Mouse (Mus musculus): ENCODE results near the gene Sdsl.
A peak's percentile ranks its signal among the peaks of the same experiment; 100 is the strongest.

Sdsl gene

GRCm38 (mm10) chr5:120495064-120495702 is 22.6 kb upstream of the Sdsl start:
- DNase-seq (ENCODE audit: extremely low spot score, low read depth, low spot score): no peak

GRCm38 (mm10) chr5:120493873-120494395 is 21.3 kb upstream of the Sdsl start:
- DNase-seq (ENCODE audit: extremely low spot score, low read depth, low spot score): no peak

GRCm38 (mm10) chr5:120493440-120493839 is 20.8 kb upstream of the Sdsl start:
- no peak for DNase-seq (ENCODE audit: extremely low spot score, low read depth, low spot score)

GRCm38 (mm10) chr5:120492437-120492836 is 19.8 kb upstream of the Sdsl start:
- no peak for DNase-seq (ENCODE audit: extremely low spot score, low read depth, low spot score)

GRCm38 (mm10) chr5:120490679-120491192 is 18.1 kb upstream of the Sdsl start:
- no peak for DNase-seq (ENCODE audit: extremely low spot score, low read depth, low spot score)

GRCm38 (mm10) chr5:120487844-120488243 is 15.2 kb upstream of the Sdsl start:
- no peak for DNase-seq (ENCODE audit: extremely low spot score, low read depth, low spot score)

- no peak for DNase-seq (ENCODE audit: extremely low spot score, low read depth, low spot score)
These were observed 10.8 kb upstream of the Sdsl start for GRCm38 (mm10) chr5:120483399-120483798.

- no peak for DNase-seq (ENCODE audit: extremely low spot score, low read depth, low spot score)
These were observed 8.6 kb upstream of the Sdsl start for GRCm38 (mm10) chr5:120481205-120481604.

- no peak for DNase-seq (ENCODE audit: extremely low spot score, low read depth, low spot score)
These were observed 6.9 kb upstream of the Sdsl start for GRCm38 (mm10) chr5:120479538-120479937.

GRCm38 (mm10) chr5:120477993-120478392 is 5.4 kb upstream of the Sdsl start:
- DNase-seq (ENCODE audit: extremely low spot score, low read depth, low spot score): no peak

- no peak for DNase-seq (ENCODE audit: extremely low spot score, low read depth, low spot score)
These were observed 3.7 kb upstream of the Sdsl start, which contains the start of gene Sds for GRCm38 (mm10) chr5:120476296-120476695. Gene Sds (plus strand): TSS chr5:120476526.

- DNase-seq (ENCODE audit: extremely low spot score, low read depth, low spot score): no peak
These were observed 3.3 kb upstream of the Sdsl start for GRCm38 (mm10) chr5:120475861-120476260.

- DNase-seq (ENCODE audit: extremely low spot score, low read depth, low spot score): no peak
These were observed 751 bp upstream of the Sdsl start for GRCm38 (mm10) chr5:120473361-120473760.

- no peak for DNase-seq (ENCODE audit: extremely low spot score, low read depth, low spot score)
These were observed 1.1 kb downstream of the Sdsl start for GRCm38 (mm10) chr5:120471538-120471937.

GRCm38 (mm10) chr5:120468830-120469229 is 3.8 kb downstream of the Sdsl start:
- no peak for DNase-seq (ENCODE audit: extremely low spot score, low read depth, low spot score)

- no peak for DNase-seq (ENCODE audit: extremely low spot score, low read depth, low spot score)
These were observed 4.3 kb downstream of the Sdsl start for GRCm38 (mm10) chr5:120468336-120468735.

GRCm38 (mm10) chr5:120467026-120467425 is 5.6 kb downstream of the Sdsl start:
- no peak for DNase-seq (ENCODE audit: extremely low spot score, low read depth, low spot score)

GRCm38 (mm10) chr5:120465860-120466259 is 6.8 kb downstream of the Sdsl start:
- no peak for DNase-seq (ENCODE audit: extremely low spot score, low read depth, low spot score)

- no peak for DNase-seq (ENCODE audit: extremely low spot score, low read depth, low spot score)
These were observed 7.5 kb downstream of the Sdsl start for GRCm38 (mm10) chr5:120465062-120465461.

GRCm38 (mm10) chr5:120464321-120464720 is 8.3 kb downstream of the Sdsl start:
- DNase-seq (ENCODE audit: extremely low spot score, low read depth, low spot score): no peak

- DNase-seq (ENCODE audit: extremely low spot score, low read depth, low spot score): no peak
These were observed 10.7 kb downstream of the Sdsl start for GRCm38 (mm10) chr5:120461902-120462301.

- no peak for DNase-seq (ENCODE audit: extremely low spot score, low read depth, low spot score)
These were observed 13.5 kb downstream of the Sdsl start for GRCm38 (mm10) chr5:120459133-120459532.

- peak; percentile 73 for DNase-seq (ENCODE audit: extremely low spot score, low read depth, low spot score)
These were observed 15.0 kb downstream of the Sdsl start for GRCm38 (mm10) chr5:120457628-120458027.

Data from hindlimb bud, embryonic 11.5 days (tissue).